Mouse (Mus musculus) mouse embryonic stem cell (cell line): ENCODE measurements at regions not wholly inside any gene's neighbourhood (a gene's known extent, or its start where the extent isn't known, plus 50 kb on each side); places are given as distances from the start of the nearest gene placed in this dataset.

ENCODE experiments used
- in situ Hi-C, 2 experiments: fragments of 300-500 bp; cut with MboI; formaldehyde crosslinking; loops; 1 replicate in 1 of 2; 3 replicates in 1 of 2; pipeline ENCODE4 v1.14.3; 2019 to 2020; ENCODE audit warnings: low sequenced_read_pairs in 2 of 2, low pct_unique_long_range_greater_than_20kb in 1 of 2, mixed read lengths in 1 of 2; ENCODE audit not compliant: unreplicated experiment in 1 of 2

DNA sequence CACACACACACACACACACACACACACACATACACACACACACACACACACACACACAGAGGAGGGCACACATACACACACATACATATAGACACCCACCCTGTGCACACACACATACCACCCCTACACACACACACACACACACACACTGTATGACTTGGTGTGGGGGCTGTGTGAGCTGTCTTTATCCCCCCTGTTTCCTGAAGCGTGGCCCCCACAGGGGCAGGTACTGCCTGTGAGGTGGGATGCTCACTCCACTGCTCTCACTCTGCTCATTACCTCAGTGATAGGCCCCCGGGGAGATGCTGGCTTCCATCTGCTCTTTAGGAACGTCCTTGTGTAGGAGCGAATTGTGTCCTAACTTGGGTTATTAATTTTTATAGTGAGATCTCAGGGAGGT, 157.7 kb downstream of the Ifng start:
- in situ Hi-C loops: no loop called here

DNA sequence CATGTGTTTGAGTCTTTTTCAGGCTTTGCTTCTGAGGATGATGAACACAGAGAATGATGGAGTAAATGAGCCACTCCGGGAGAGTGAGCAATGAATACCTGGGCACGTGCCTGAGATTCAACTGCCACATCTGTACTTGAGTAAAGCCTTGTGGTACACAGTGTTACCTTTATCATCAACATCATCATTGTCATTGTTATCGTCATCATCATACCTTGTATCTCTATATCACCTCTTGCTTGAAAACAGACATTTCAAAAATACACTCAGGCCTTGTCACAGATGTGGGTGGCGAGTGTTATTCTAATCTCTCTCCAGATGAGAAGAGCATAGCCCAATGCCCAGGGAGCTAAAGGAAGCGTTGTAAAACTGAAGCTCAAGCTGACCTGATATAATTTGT, 158.4 kb downstream of the Ifng start:
- in situ Hi-C loops: no loop called here

DNA sequence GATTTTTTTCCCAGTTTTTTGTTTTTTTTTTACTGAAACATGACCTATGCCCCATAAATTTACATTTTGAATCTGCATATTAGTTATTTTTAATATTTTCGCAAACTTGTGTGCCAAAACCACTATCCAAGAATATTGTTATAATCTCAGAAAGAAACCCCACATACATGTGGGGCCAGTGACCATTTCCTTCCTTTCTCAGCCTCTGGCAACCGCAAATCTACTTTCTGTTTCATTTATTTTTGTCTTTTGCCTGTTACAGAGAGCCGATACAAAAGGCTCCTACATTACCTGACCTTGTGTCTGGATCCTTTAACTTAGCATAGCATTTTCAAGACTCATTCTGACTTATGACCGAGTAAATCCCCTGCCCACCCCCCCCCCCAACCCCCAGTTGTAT, 158.8 kb downstream of the Ifng start:
- in situ Hi-C loops: loop anchor here in 1 of 2 experiments (25.0 kb wide), 1 partner anchor 563 kb away; no protein-coding TSS in a partner anchor

DNA sequence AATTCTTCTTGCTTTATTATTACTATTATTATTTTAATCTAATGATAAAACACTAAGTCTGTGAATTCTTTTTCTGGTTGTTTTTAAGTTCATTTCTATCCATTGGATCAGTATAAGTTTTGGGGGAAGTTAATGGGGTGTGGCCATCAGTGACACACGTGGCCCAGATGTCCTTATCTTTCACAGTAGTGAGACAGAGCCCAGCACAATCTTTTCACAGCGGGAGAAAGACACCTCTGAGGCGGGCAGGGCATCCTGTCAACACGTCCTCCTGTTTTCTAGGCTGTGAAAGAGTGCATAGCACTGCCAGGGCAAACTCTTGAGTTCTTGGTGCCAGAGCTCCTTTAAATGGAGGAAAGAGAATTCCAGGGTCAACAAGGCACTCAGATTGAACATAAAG, 162.1 kb downstream of the Ifng start:
- in situ Hi-C loops: loop anchor here in 1 of 2 experiments (25.0 kb wide), 1 partner anchor 559 kb away; no protein-coding TSS in a partner anchor

DNA sequence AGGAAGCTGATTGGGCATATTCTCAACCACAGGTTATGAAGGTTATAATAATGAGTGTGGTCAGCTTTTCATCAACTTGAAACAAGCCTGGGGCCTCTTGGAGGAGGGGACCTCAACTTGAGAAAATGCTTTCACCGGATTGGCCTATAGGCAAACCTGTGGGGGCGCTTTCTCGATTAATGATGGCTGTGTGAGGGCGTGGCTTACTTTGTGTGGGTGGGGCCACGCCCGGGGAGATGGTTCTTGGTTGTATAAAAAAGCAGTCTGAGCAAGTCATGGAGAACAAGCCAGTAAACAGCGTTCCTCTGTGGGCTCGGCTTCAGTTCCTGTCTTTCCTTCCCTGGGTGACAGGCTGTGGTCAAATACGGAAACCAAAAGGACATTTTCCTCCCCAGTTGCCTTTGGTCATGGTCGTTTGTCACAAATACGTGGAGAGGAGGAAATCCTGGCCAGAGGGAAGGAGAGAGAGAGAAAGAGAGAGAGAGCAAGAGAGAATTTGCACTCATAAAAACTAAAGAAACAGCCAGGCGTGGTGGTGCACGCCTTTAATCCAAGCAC, 163.1 kb downstream of the Ifng start:
- in situ Hi-C loops: loop anchor here in 1 of 2 experiments (25.0 kb wide), 1 partner anchor 558 kb away; no protein-coding TSS in a partner anchor

DNA sequence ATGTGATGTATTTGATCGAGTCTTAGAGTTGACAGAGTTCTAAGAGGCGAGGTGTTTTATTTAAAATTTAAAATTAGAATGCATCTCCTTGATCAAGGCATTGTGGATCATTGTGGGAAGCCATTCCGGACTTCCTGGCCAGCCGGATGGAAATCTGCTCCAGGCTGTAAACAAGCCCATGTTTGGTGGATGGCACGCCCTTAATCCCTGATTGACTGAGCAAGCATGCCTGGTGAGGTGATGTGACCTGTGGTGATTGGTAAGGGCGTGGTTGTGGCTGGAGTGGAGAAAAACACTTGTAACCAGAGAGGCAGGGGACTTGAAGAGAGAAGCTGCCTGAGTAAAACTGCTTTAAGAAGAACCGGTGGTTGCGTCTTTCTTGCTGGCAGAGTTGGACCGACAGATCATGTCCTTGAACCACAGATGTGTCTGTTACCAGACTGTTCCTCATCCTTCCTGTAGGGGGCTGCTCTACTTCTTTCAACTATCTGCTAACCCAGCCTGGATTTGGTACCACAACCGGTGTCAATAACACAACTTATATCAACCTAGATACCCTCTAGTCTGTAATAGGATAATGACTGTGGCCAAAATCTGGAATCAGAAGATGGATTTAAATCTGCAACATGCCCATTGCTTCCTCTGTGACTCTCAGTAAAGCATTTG, 164.4 kb downstream of the Ifng start:
- in situ Hi-C loops: loop anchor here in 1 of 2 experiments (25.0 kb wide), 1 partner anchor 557 kb away; no protein-coding TSS in a partner anchor

DNA sequence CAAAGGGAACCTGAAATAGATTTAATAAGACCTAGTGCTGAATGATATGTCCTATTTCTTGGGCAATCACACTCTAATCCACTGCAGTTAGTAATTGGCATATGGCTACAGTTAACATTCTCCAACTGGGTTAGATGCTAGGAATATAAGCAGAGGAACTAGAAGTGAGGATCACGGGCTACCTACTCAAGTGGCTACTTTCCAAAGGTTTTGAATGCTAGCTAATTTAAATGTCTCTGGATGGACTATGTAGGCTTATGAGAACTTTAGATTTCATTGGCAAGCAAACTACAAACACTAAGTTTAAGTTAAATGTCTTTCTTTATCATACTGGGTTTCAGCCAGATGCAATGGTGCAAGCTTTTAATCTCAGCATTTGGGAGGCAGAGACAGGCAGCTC, 166.6 kb downstream of the Ifng start:
- in situ Hi-C loops: loop anchor here in 1 of 2 experiments (25.0 kb wide), 1 partner anchor 555 kb away; no protein-coding TSS in a partner anchor

DNA sequence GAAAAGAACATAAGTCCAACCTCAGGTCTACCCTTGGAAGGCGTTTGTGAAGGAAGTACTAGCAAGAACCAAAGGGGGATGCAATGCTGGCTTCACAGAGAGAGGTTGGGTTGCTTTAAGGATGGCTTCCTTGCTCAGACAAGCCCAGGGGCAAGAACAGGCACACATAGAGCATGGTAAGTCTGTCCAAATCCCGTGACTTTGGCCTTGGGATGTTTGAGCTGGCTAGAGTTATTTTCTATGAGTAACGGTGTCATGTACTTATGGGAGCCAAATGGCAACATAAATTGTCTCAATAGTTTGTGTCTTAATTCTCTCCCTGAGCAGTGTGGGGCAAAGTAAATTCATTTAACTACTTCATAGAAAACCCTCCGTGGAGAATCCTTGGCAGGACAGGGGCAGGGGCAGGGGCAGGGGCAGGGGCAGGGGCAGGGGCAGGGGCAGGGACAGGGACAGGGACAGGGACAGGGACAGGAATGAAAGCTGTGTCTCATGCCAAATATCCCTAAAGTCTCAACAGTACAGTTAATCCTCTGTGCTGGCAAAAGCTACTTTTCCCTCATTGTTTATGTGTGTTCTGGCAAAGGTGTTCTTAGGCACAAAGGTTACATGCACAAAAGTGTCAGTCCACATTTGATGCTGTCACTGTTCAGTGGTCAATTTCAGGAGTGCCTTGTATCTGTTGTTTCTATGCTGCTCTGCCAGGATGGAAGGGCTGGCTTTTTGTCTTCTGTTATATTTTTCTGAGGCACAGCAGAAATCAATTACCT, 167.7 kb downstream of the Ifng start:
- in situ Hi-C loops: loop anchor here in 1 of 2 experiments (25.0 kb wide), 1 partner anchor 554 kb away; no protein-coding TSS in a partner anchor

DNA sequence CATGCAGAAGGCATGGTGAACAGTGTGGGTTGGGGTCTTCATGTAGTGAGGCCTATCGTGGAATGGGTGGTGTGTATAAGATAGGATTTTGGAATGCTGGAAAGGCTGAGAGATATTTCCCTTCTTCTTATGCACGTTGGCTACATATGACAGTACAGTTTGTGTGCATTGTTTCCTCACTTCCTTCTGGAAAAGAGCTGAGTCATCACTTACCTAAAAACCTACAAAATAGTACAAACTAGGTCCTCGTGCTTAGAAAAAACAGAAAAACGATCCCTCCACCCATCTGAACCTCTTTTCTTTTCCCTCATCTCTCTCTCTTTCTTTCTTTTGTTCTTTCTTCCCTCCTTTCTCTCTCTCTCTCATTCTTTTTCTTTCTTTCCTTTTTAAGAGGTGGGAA, 168.3 kb downstream of the Ifng start:
- in situ Hi-C loops: loop anchor here in 1 of 2 experiments (25.0 kb wide), 1 partner anchor 553 kb away; no protein-coding TSS in a partner anchor

DNA sequence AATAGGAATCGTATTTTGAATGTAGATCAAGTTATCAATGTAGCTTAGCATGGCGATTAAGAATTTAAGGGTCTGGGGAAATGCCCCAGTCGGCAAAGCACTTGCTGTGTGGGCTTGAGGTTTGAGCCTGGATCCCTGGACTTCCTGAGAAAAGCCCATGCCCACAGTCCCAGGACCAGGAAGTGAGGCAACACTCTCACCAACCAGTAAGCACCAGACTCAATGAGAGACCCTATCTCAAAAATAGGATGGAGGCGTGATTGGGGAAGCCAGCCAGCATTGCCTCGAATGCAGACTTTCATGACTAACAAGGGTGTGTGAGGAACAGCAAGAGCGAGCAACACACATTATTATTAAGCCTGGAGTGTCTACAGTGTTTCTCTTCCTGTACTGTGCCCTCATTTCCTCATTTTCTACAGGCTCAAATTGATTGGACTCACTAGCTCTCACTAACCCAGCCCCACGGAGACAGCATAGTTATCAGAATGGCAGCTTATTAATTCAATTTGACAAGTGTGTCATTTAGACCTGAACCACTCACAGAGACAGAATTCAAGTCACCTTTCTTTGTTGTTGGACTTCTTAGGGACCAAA, 170.1 kb downstream of the Ifng start:
- in situ Hi-C loops: loop anchor here in 1 of 2 experiments (25.0 kb wide), 1 partner anchor 551 kb away; no protein-coding TSS in a partner anchor

DNA sequence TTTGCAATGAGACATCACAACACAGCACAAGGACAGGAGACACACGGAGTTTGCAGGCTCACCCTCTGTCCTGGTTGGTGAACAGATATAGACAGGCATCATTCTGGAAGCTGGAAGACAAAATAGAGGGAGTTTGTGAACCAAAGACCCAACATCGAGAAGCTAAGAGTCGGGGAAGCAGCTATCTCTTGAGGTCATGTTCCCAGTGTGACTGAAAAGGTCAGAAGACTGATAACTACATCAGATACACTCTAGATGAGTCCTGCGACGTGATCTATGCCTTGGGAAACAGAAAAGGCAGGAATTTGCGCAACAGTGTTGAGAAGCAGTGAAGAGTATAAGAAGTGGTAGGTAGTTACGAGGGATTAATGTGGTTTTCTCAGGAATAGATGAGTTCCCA, 171.2 kb downstream of the Ifng start:
- in situ Hi-C loops: loop anchor here in 1 of 2 experiments (25.0 kb wide), 1 partner anchor 550 kb away; no protein-coding TSS in a partner anchor

DNA sequence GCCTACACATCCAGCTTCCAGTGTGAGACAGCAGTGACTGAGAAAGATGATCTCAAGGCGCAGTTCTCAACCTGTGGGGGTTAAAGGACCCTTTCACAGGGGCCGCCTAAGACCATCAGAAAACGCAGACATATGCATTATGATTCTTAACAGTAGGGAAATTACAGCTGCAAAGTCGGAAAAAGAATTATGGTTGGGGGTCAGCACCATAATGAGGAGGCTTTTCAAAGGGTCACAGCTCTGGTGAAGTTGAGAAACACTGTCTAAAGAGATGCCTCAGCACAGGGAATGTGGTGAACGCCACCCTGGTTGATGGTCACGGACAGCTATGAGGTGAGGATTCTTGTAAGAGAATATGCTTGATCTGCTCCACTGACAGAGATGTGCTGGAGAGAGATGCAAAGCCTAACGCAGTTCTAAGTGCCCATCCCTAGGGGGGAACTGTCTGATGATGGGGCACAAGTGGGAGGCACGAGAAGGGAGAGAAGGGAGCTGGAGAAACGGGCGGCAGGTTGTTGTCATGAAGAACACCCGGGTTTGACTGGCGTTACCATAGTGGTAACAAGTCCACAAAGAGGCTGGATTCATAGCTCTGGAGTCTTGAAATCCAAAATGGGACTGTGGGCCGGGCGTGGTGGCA, 172.3 kb downstream of the Ifng start:
- in situ Hi-C loops: loop anchor here in 1 of 2 experiments (25.0 kb wide), 1 partner anchor 549 kb away; no protein-coding TSS in a partner anchor

DNA sequence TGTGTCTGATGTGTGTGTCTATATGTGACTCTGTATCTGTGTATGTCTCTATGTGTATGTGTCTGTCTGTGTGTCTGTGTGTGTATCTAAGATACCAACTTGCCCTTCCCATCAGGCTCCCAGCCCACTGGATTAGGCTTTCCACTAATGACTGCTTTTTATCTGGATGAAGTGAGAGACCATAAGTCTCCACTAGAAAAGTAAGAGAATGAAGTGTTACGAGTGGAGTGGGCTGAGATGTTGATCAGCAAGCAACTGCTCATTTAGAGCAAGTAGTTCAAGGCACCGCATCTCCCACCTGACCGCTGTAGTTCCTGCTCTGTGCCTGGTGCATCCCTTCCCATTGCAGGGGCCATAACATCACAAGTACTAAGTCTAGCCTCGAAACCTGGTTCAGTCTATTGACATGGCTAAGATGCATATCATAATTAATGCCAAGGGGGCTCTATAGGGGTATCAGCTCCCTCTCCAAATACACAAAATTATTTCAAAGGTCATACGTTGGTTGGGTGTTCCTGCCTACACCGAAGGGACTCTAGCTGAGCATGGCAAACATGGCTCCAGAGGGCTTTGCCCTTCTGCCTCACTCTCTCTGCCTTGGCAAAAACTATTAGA, 173.5 kb downstream of the Ifng start:
- in situ Hi-C loops: loop anchor here in 1 of 2 experiments (25.0 kb wide), 1 partner anchor 548 kb away; no protein-coding TSS in a partner anchor

DNA sequence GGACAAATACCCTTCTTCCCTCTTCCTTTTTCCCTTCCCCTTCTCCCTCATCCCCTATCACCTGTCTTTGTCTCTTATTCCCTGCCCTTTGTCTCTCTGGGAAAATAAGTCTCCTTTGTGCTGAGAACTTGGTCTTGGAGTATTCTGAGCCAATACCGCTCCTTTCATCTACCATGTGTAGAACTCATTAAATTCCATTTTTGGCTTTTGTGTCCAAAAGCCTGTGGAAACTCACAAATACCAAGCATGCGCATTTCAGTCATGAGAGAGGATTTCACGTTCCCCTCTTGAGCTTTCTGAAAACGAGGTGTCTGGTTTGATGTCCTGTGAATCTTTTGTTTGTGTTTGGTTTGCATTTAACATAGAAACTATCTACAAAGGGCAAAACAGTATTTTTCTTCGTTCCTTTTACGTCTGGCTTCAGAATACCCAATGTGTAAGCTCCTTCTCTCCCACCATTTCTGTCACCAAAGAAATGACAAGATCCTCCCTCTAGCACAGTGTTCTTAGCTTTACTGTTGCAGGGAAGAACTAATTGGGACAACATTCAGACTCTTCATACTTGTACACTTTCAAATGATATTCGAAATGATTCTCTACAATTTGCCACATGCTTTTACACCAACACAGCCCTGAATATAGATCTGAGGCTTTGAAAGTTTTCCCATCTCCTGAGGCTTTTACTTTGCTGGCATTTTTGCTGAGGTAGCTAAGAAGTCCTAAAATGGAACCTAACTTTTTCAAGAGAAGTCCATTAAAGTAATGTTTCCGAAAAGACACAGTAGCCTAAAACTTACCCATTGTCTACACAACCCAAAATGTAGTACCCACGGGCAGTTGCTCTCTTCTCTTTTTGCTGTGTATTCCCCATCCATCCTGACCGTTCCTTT, 174.5 kb downstream of the Ifng start:
- in situ Hi-C loops: loop anchor here in 1 of 2 experiments (25.0 kb wide), 1 partner anchor 547 kb away; no protein-coding TSS in a partner anchor

DNA sequence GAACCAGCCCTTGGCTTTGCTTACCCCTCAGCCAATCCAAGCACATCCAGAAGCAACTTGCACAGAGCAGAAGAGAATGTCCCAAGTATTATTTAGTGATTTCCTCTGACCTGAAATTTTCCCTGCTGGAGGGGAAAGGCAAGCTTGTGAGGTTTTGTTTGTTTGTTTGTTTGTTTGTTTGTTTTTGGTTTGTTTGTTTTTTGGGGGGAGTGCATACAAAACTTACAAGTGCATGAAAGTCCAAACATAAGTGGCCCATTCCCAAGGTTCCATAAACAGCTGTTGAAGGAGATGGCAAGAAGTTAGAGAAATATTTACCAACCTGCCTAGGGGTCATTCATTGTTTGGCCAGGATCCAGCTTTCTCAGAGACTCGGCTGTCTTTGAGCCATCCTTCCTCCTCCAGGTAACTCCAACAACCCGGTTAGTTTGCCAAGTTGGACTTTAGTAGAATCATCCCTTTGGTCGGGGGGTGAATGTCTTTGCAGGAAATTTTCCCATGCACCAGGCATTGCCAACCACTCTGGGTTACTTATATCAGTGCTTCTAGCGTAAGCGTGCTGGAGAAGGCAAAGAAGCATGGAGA, 175.3 kb downstream of the Ifng start:
- in situ Hi-C loops: loop anchor here in 1 of 2 experiments (25.0 kb wide), 1 partner anchor 546 kb away; no protein-coding TSS in a partner anchor
